Mouse (Mus musculus) urinary bladder, adult 2 months (tissue): ENCODE data around the gene Ezh1. TPM values are rescaled to one million over a fixed set of nuclear protein-coding genes. Genes with fewer than 3 reads are reported as not detected.

Experiments used
- DNase-seq: peaks from one replicate; pipeline ENCODE4 v3.0.0; 2022; ENCODE audit warnings: low spot score
- polyA plus RNA-seq: library from polyadenylated mRNA; depleted of rRNA; stranded (reverse); fragments of >200 nt; gene quantifications from 2 replicates; pipeline ENCODE4 v1.2.3, GENCODE M21; 2012

The Ezh1 gene
- polyA plus RNA-seq, 1 experiment = 45.0 TPM

GRCm38 (mm10) chr11:101181961-101182360 lies 44.3 kb downstream of the Ezh1 start:
- DNase-seq = no peak

- peak; percentile 51 for DNase-seq
These were observed 45.2 kb downstream of the Ezh1 start for GRCm38 (mm10) chr11:101180846-101181740.

- no peak for DNase-seq
These were observed 46.0 kb downstream of the Ezh1 start for GRCm38 (mm10) chr11:101180261-101180660.

GRCm38 (mm10) chr11:101179306-101179705 lies 47.0 kb downstream of the Ezh1 start:
- no peak for DNase-seq

- peak; percentile 23 for DNase-seq
These were observed 47.9 kb downstream of the Ezh1 start for GRCm38 (mm10) chr11:101178061-101179058.

GRCm38 (mm10) chr11:101176933-101177773 lies 49.1 kb downstream of the Ezh1 start:
- DNase-seq = peak; percentile 31

- peak; percentile 28 for DNase-seq
These were observed 50.1 kb downstream of the Ezh1 start for GRCm38 (mm10) chr11:101176117-101176691.

GRCm38 (mm10) chr11:101175636-101176116 lies 50.6 kb downstream of the Ezh1 start:
- no peak for DNase-seq

- DNase-seq = no peak
These were observed 51.2 kb downstream of the Ezh1 start, which contains the start of gene Ccr10 for GRCm38 (mm10) chr11:101174851-101175628. Gene Ccr10 (minus strand): TSS chr11:101175443.

- no peak for DNase-seq
These were observed 51.9 kb downstream of the Ezh1 start for GRCm38 (mm10) chr11:101174389-101174745.

GRCm38 (mm10) chr11:101173631-101174388 lies 52.5 kb downstream of the Ezh1 start:
- DNase-seq = peak; percentile 75

- peak; percentile 47 for DNase-seq
These were observed 53.2 kb downstream of the Ezh1 start for GRCm38 (mm10) chr11:101173112-101173511.

- no peak for DNase-seq
These were observed 53.8 kb downstream of the Ezh1 start for GRCm38 (mm10) chr11:101172434-101172815.

GRCm38 (mm10) chr11:101171721-101172433 lies 54.4 kb downstream of the Ezh1 start:
- DNase-seq = peak; percentile 59

- DNase-seq = peak; percentile 86
These were observed 55.3 kb downstream of the Ezh1 start, which contains the start of gene Plekhh3 for GRCm38 (mm10) chr11:101170811-101171610. Gene Plekhh3 (minus strand): TSS chr11:101171351.

GRCm38 (mm10) chr11:101170354-101170810 lies 55.9 kb downstream of the Ezh1 start, which contains the start of gene Cntnap1:
Gene Cntnap1 (plus strand): TSS chr11:101170523.
- DNase-seq = peak; percentile 77
